Mouse (Mus musculus) adrenal gland (tissue): ENCODE data around the gene Htatip2.

Source experiments
- intact Hi-C: fragments of 180-260 bp; cut with DNase I; formaldehyde crosslinking; loops from one replicate; pipeline ENCODE4 v1.15.1; 2025
- long read RNA-seq, 2 experiments: library from polyadenylated mRNA; unstranded; transcript quantifications; one replicate each; pipeline ENCODE4 v2.0.0; 2020; ENCODE audit warnings: borderline replicate concordance in 1 of 2; ENCODE audit not compliant: insufficient replicate concordance in 1 of 2

Htatip2 gene
- long read RNA-seq, experiment 1, transcript Htatip2-202 (6 exons, 1,338 nt), result major isoform, 77 of 133 reads
- long read RNA-seq, experiment 1, partial matches to known transcripts, result 31 of 133 reads
- long read RNA-seq, experiment 1, other reads (novel, unspliced or antisense), result 24 of 133 reads
- long read RNA-seq, experiment 2, transcript Htatip2-202 (6 exons, 1,338 nt), result major isoform, 57 of 111 reads
- long read RNA-seq, experiment 2, partial matches to known transcripts, result 20 of 111 reads
- long read RNA-seq, experiment 2, other reads (novel, unspliced or antisense), result 34 of 111 reads

DNA sequence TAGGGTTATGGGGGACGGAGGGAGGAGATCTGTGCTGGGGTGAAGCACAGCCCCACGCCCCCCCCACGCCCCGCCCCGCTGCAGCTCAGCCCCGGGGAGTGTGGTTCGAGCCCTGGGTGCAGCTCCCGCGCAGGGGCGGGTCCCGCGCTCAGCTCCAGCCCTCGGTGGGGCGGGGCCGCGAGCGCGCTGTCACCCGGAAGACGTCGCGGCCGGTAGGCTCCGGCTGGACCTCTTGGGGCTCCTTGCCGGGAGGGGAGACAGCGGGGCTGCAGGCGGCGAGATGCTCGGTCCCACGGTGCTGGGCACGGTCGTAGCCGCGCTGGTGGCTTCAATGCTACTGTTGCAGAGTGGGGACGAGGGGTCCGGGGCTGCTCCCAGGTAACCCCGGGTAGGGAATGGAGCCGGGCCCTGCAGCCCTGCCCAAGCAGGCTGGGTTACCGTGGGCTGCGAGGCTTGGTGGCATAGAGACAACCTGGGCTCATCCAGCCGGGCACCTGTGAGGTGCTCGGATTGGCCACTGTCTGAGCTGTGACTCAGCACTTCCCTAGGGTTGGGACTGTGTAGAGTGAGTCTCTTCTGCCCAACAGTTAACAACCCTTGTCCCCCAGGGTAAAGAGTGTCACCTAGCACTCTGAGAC, at the start of gene Htatip2:
TSS of gene Htatip2 (plus strand) at position 182 of the 638 bp plus-strand sequence.
- intact Hi-C loops, result loop anchor here (10.0 kb wide), 1 partner anchor 284 kb away; no protein-coding TSS in a partner anchor

GRCm38 (mm10) chr7:49709381-49710021, 49.4 kb upstream of the Htatip2 start:
- intact Hi-C loops, result no loop called here

DNA sequence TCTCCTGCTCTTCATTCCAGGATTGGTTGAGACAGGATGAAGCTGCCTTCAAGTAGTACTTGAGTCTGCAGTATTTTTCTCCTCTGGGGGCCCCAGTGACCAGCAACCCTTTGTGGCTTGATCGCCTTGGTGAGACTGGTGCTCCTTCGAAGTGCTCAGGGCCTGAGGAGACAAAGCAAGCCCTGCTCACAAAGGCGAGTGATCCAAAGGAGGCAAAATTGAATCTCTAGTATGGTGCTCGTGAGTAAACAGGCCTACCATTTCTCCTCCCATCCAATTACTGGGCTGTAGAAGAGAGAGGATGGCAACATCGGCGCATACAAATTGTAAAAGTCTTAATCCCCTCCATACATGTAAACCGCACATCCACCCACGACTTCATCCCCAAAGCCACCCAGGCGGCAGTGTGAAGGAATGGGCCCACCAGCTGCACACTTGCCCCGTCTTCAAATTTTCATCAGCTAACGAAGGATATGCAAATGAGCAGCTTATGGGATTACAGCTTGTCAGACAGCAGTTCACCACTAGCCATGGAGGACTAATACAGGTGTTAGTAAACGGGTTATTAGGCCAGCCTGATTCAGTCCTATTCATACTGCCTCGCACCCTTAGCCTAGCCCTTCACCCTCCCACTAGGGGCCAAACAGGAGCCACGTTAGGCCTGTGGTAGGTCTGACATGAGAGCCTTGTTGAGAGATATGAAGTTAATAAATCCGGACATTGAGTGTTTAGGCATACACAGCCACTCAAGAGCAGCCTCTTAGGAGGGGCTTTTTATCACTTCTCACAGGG, 40.8 kb upstream of the Htatip2 start:
- intact Hi-C loops, result no loop called here

DNA sequence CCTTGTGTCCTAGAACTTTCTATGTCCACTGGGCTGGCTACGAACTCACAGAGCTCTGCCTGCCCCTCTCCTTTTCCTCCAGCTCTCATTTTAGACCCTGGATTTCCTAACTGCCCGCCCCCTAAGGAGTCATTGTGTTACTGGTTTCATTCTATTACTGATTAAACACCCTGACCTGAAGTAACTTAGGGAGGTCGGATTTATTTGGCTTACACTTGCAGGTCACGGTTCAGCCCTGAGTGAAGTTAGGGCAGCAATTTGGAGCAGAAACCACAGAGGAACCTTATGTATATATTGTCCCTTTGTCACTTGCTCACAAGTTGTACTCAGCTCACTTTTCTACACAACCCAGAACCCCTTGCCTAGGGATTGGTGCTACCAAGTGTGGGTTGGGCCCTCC, 24.6 kb upstream of the Htatip2 start:
- intact Hi-C loops, result no loop called here

GRCm38 (mm10) chr7:49739448-49739847, 19.5 kb upstream of the Htatip2 start:
- intact Hi-C loops, result no loop called here

- intact Hi-C loops, result no loop called here
Measured at GRCm38 (mm10) chr7:49741474-49741873, 17.4 kb upstream of the Htatip2 start.

- intact Hi-C loops, result no loop called here
Measured at GRCm38 (mm10) chr7:49741923-49742322, 17.0 kb upstream of the Htatip2 start.

GRCm38 (mm10) chr7:49751148-49751547, 7.8 kb upstream of the Htatip2 start:
- intact Hi-C loops, result loop anchor here (1.0 to 10.0 kb wide), 2 partner anchors 134 to 276 kb away; no protein-coding TSS in a partner anchor

- intact Hi-C loops, result loop anchor here (10.0 kb wide), 1 partner anchor 278 kb away; no protein-coding TSS in a partner anchor
Measured at GRCm38 (mm10) chr7:49752730-49753506, 6.0 kb upstream of the Htatip2 start.

- intact Hi-C loops, result loop anchor here (1.0 to 10.0 kb wide), 2 partner anchors 138 to 280 kb away; no protein-coding TSS in a partner anchor
Measured at GRCm38 (mm10) chr7:49754767-49755166, 4.1 kb upstream of the Htatip2 start.

- intact Hi-C loops, result no loop called here
Measured at GRCm38 (mm10) chr7:49762605-49763004, 3.7 kb downstream of the Htatip2 start.

DNA sequence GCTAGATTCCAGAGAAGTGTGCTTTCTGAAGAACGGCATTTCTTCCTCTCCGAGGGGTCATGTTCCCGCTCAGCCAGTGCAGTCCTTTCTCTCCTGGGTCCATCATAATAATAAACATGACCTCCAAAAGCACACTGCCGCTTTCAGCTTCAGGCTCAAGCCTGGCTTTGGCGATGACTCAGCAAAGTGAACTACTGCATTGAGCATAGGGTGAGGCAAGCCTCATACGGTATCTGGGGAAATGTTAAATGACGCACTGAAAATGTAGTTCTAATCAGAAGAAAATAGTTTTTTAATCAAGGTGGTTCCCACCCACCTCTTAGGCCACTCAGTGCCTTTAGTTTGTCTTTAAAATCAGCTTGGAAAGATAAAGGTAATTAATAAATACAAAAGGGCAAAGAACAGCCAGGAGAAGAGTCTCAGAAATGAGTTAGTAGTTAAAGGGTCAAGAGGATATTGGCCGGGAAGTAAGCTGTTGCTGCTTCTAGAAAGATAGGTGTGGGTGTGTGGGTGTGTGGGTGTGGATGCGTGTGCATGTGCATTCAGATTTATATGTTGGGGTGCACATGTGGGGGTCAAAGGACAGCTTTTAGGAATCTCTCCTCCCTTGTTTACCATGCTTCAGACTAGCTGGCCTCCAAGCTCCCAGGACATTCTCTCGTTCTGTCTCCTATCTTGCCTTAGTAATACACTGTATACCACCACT, 5.2 kb downstream of the Htatip2 start:
- intact Hi-C loops, result no loop called here

GRCm38 (mm10) chr7:49766166-49766565, 7.3 kb downstream of the Htatip2 start:
- intact Hi-C loops, result no loop called here

- intact Hi-C loops, result no loop called here
Measured at GRCm38 (mm10) chr7:49768509-49768908, 9.6 kb downstream of the Htatip2 start.

GRCm38 (mm10) chr7:49774396-49774795, 15.5 kb downstream of the Htatip2 start:
- intact Hi-C loops, result no loop called here

DNA sequence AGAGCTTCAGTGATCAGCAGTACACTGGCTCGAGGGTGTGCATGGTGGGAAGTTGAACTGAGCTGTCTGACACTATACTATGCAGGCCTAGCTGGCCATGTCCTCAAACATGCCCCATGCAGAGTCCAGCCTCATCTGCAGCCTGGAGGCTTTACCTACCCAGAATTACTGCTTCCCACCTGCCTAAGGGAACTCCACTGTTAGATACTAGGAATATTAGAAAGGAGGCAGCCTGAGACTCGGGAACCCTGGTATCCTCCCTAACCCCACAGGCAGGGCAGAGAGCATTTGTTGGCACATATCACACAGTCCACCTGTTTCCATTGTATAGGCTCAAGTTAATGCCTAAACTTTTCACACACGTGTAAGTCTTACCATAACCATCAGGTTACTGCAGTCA, 18.7 kb downstream of the Htatip2 start:
- intact Hi-C loops, result no loop called here

DNA sequence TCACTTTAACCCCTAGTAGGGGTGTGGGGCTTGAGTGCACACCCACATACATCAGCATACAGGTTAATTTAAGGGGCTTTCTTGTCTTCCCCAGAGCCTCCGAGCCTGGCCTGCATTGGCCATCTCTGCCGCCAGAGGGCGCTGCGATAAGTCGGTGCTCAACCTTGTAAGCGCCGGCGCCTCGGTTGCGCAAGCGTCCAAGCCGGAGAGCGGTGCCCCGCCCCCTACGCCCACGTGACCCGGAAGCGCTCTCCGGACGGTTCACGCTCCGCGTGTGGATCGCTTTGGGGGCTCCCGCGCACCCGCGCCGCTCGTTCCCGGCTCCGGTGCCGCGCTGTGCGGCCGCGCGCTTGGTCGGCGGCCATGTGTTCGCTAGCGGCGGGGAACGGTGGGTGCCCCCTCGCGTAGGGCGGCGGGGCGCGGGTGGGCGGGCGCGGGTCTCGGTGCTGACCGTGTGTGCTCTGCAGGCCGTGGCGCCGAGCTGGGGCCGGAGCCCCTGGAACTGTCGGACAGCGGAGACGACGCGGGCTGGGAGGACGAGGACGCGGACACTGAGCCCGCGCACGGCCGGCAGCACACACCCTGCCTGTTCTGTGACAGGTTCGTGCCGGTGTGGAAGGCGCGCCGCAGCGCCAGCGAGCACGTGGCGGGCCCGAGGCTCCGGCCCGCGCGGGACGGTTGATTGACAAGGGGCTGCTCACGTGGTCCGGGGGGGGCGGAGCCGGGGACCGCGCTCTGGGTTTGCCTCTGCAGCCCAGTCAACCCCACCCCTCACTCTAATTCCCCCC, 19.4 kb downstream of the Htatip2 start, which contains the start of gene Prmt3:
TSS of gene Prmt3 (plus strand) at position 233 of the 788 bp plus-strand sequence.
- intact Hi-C loops, result no loop called here

DNA sequence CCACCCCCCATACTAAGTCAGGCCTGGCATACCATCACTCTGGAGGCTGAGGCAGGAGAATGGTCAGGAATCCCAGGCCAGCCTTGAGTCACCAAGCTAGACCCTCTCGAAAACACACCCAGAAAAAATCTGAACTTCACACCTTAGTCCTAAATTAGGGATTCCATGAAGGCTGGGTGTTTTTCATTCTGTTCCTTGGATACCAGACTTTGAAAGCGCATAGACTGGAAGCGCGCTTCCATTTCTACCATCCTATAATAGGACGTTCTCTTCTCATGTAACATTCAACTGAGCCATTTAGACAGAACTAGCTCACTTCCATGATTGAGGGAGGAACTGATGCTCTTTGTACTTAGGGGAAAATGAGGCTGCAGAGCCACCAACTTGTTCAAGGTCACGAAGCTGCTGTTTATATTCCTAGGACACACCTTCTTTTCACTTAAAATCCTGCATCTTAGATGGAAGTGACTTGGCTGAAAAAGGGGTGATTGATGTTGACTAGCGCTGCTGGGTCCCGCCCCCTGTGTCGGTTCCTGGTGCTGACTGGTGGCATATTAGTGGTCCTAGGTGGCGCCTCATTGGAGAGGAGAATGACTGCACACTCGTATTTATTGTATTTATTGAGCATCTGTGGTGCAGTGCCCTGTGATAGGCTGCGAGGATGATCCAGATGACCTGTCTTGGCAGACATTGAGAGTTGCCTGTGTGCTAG, 20.1 kb downstream of the Htatip2 start:
- intact Hi-C loops, result no loop called here
